Mouse (Mus musculus) olfactory bulb, adult 2 months (tissue): Measurements from ENCODE around the gene Dmrtc2.

Experiments
- CTCF ChIP-seq: fragments of 200-500 bp; IDR thresholded peaks from 2 replicates; pipeline ENCODE4 v1.5.1; 2012; ENCODE audit warnings: low read depth, mild to moderate bottlenecking, low read length, moderate library complexity; ENCODE audit not compliant: insufficient read depth
- POLR2A ChIP-seq: fragments of 200-500 bp; IDR thresholded peaks from 2 replicates; pipeline ENCODE4 v1.6.1; 2012; ENCODE audit warnings: mild to moderate bottlenecking, low read depth, low read length, moderate library complexity; ENCODE audit not compliant: insufficient read depth

- no peak for TF ChIP-seq POLR2A
- TF ChIP-seq CTCF, result no peak
Measured at GRCm38 (mm10) chr7:24839410-24839808, 30.4 kb upstream of the Dmrtc2 start.
